Mouse (Mus musculus): ENCODE data around the gene Trub2. TPM values are rescaled to one million over a fixed set of nuclear protein-coding genes. Genes with fewer than 3 reads are reported as not detected.

Gene Trub2
- total and polyA plus RNA-seq, 3 experiments = 40.9 to 44.7 TPM; not detected in 1

DNA sequence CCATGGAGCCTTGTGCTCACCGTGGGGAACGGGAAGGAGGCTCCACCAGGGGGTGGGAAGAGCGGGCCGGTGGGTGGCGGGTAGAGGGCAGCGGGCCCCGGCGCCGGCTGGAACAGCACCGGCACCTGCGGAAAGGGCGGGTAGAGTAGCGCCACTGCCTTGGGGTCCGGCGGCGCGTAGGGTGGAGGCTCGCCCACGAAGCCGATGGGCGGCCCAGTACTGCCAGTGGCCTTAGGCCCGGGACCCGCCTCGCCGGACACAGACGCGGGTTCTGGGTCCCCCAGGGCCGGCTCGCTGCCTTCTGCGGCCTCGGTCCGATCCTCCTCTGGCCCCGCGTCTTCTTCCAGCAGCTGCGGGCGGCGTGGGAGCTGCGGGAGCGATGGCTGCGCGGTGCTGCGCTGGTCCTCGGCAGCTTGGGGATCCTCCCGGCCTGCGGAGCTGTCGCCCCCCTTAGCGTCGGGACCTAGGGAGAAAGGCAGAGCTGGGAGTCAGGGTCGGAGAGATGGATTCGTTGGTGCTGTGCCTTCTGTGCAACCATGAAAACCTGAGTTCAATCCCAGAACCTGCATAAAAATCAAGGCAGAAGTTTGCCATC lies 41.0 kb downstream of the Trub2 start:
- Histone ChIP-seq H3K79me2 (ENCODE audit: control insufficient read depth, insufficient read depth, low read length, poor library complexity) (no peaks in the 10 kb centered on the region), H3K4me1 (ENCODE audit: control insufficient read depth in 1 of 2, insufficient read depth in 2 of 2, low read length in 2 of 2) (no peaks in the 10 kb centered on the region), H3K9me3 (replicated peaks; ENCODE audit: insufficient read depth, low read length) (no peaks in the 10 kb centered on the region), H3K9ac (ENCODE audit: control insufficient read depth, low read depth, low read length, poor library complexity, severe bottlenecking) (no peak overlapping the region), H3K27me3 (ENCODE audit: control insufficient read depth in 1 of 2, insufficient read depth in 2 of 2, low read length in 2 of 2) (no peaks in the 10 kb centered on the region), H3K4me3 (ENCODE audit: control insufficient read depth in 1 of 2, insufficient read depth in 1 of 2, low read depth in 2 of 2, low read length in 2 of 2) (no peak overlapping the region), H3K27ac (ENCODE audit: control insufficient read depth, low read depth, low read length) (no peak overlapping the region), H3K36me3 (ENCODE audit: control insufficient read depth in 1 of 2, insufficient read depth in 2 of 2, low read length in 2 of 2) (no peaks in the 10 kb centered on the region)
- TF ChIP-seq NRF1 (IDR thresholded peaks at IDR 0.05; ENCODE audit: insufficient read depth, low read depth, low read length, poor library complexity, severe bottlenecking) = no peak
- TF ChIP-seq ZC3H11A (IDR thresholded peaks at IDR 0.05; ENCODE audit: low read depth, low read length) = no peak
- no peak for TF ChIP-seq CHD1 (IDR thresholded peaks at IDR 0.05; ENCODE audit: low read depth, low read length)
- TF ChIP-seq SIN3A (IDR thresholded peaks at IDR 0.05; ENCODE audit: low read length) = no peak
- TF ChIP-seq MAFK (IDR thresholded peaks at IDR 0.05; ENCODE audit: borderline replicate concordance, low read depth, low read length) = no peak
- no peak for TF ChIP-seq USF2 (IDR thresholded peaks at IDR 0.05; ENCODE audit: borderline replicate concordance in 1 of 2, insufficient read depth in 1 of 2, low read depth in 1 of 2, low read length in 2 of 2)
- TF ChIP-seq POLR2A (IDR thresholded peaks at IDR 0.05; ENCODE audit: control insufficient read depth in 1 of 2, insufficient read depth in 1 of 2, low read depth in 1 of 2, low read length in 2 of 2, poor library complexity in 1 of 2) = no peak
- no peak for TF ChIP-seq RCOR1 (IDR thresholded peaks at IDR 0.05; ENCODE audit: low read depth, low read length)
- no peak for TF ChIP-seq MYB (IDR thresholded peaks at IDR 0.05; ENCODE audit: low read depth, low read length)
- TF ChIP-seq MAX (IDR thresholded peaks at IDR 0.05; ENCODE audit: low read length) = no peak
- no peak for TF ChIP-seq JUND (IDR thresholded peaks at IDR 0.05; ENCODE audit: low read depth, low read length)
- TF ChIP-seq MYC (IDR thresholded peaks at IDR 0.05; ENCODE audit: low read depth, low read length) = no peak
- TF ChIP-seq POLR2AphosphoS5 (IDR thresholded peaks at IDR 0.05; ENCODE audit: borderline replicate concordance, low read depth, low read length) = no peak
- no peak for TF ChIP-seq ZKSCAN1 (IDR thresholded peaks at IDR 0.05; ENCODE audit: low read depth, low read length)
- no peak for TF ChIP-seq MAZ (IDR thresholded peaks at IDR 0.05; ENCODE audit: low read depth, low read length)
- TF ChIP-seq RAD21 (IDR thresholded peaks at IDR 0.05; ENCODE audit: low read depth, low read length) = no peak
- TF ChIP-seq ZNF384 (IDR thresholded peaks at IDR 0.05; ENCODE audit: low read depth, low read length) = no peak
- TF ChIP-seq EP300 (IDR thresholded peaks at IDR 0.05; ENCODE audit: low read depth in 1 of 2, low read length in 2 of 2) = no peak
- TF ChIP-seq MXI1 (IDR thresholded peaks at IDR 0.05; ENCODE audit: low read depth, low read length) = no peak
- no peak for TF ChIP-seq USF1 (IDR thresholded peaks at IDR 0.05; ENCODE audit: low read depth, low read length)
- no peak for DNase-seq (ENCODE audit: low read depth, low spot score)

DNA sequence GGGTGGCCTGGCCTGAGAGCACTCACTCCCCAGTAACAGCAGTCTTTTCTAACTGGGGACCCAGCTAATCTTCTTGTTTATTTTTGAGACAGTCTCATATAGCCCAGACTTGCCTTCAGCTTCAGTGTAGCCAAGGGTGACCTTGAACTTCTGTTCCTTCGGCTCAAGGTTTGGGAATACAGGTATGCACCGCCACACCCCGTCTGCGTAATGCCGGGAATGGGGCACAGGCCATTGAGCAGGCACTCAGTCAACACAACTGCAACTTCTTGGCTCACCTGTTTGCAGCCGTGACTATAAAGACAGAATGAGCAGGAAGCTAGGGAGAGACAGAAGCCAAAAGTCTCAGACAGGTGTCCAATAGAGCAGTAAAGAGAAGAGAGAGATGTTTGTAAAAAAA lies 44.0 kb downstream of the Trub2 start:
- no peaks in the 10 kb centered on the region for H3K27me3 ChIP-seq (ENCODE audit: control insufficient read depth in 1 of 2, insufficient read depth in 2 of 2, low read length in 2 of 2)

More for the DNA sequence above, 44.0 kb downstream of the Trub2 start:
- H3K36me3 ChIP-seq (ENCODE audit: control insufficient read depth in 1 of 2, insufficient read depth in 2 of 2, low read length in 2 of 2) = no peaks in the 10 kb centered on the region
- no peaks in the 10 kb centered on the region for H3K79me2 ChIP-seq (ENCODE audit: control insufficient read depth, insufficient read depth, low read length, poor library complexity)
- H3K4me3 ChIP-seq (ENCODE audit: control insufficient read depth in 1 of 2, insufficient read depth in 1 of 2, low read depth in 2 of 2, low read length in 2 of 2) = no peak overlapping the region
- H3K9ac ChIP-seq (ENCODE audit: control insufficient read depth, low read depth, low read length, poor library complexity, severe bottlenecking) = no peak overlapping the region
- no peaks in the 10 kb centered on the region for H3K4me1 ChIP-seq (ENCODE audit: control insufficient read depth in 1 of 2, insufficient read depth in 2 of 2, low read length in 2 of 2)
- no peaks in the 10 kb centered on the region for H3K9me3 ChIP-seq (replicated peaks; ENCODE audit: insufficient read depth, low read length)
- no peak overlapping the region for H3K27ac ChIP-seq (ENCODE audit: control insufficient read depth, low read depth, low read length)
- TF ChIP-seq USF2 (IDR thresholded peaks at IDR 0.05; ENCODE audit: borderline replicate concordance in 1 of 2, insufficient read depth in 1 of 2, low read depth in 1 of 2, low read length in 2 of 2) = no peak
- no peak for TF ChIP-seq NRF1 (IDR thresholded peaks at IDR 0.05; ENCODE audit: insufficient read depth, low read depth, low read length, poor library complexity, severe bottlenecking)
- TF ChIP-seq EP300 (IDR thresholded peaks at IDR 0.05; ENCODE audit: low read depth in 1 of 2, low read length in 2 of 2) = no peak
- TF ChIP-seq POLR2A (IDR thresholded peaks at IDR 0.05; ENCODE audit: control insufficient read depth in 1 of 2, insufficient read depth in 1 of 2, low read depth in 1 of 2, low read length in 2 of 2, poor library complexity in 1 of 2) = no peak
- no peak for TF ChIP-seq ZKSCAN1 (IDR thresholded peaks at IDR 0.05; ENCODE audit: low read depth, low read length)
- TF ChIP-seq GATA1 (IDR thresholded peaks at IDR 0.05; ENCODE audit: low read depth, low read length) = no peak
- TF ChIP-seq CTCF (IDR thresholded peaks at IDR 0.05 in 2 of 3, conservative IDR thresholded peaks at IDR 0.05 in 1 of 3; ENCODE audit: control insufficient read depth in 1 of 3, insufficient read depth in 1 of 3, low read depth in 2 of 3, low read length in 3 of 3, poor library complexity in 1 of 3, severe bottlenecking in 1 of 3) = no peak
- no peak for TF ChIP-seq TCF12 (IDR thresholded peaks at IDR 0.05; ENCODE audit: low read depth, low read length)
- TF ChIP-seq MEF2A (IDR thresholded peaks at IDR 0.05; ENCODE audit: extremely low read depth, insufficient replicate concordance, low read depth, low read length, poor library complexity, severe bottlenecking) = no peak
- TF ChIP-seq UBTF (IDR thresholded peaks at IDR 0.05; ENCODE audit: borderline replicate concordance, insufficient read depth, low read depth, low read length) = no peak
- DNase-seq (ENCODE audit: low read depth, low spot score) = no peak

Data from MEL (cell line).